Mouse (Mus musculus): ENCODE measurements at regions not wholly inside any gene's neighbourhood (a gene's known extent, or its start where the extent isn't known, plus 50 kb on each side); places are given as distances from the start of the nearest gene placed in this dataset.
A peak's percentile ranks its signal among the peaks of the same experiment; 100 is the strongest.

DNA sequence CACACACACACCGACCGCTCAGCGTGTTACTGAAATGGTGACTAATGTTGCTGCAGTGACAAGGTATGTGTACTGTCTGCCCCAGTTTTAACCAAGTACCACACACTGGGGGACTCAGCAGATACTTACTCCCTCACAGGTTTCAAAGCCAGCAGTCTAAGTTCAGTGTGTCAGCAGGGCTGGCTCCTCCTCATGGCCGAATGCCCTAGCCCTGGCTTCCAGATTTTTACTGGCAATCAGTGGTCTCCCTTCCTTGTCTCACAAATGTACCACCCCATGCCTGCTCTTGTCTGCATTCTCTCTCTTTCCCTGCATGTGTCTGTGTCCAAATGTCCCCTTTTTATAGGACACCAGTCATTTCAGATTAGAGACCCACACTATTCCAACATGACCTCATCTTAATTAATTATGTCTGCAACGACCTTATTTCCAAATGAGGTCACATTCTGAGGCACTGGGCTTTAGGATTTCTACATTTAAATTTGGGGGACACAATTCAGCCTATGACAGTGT, 114.7 kb downstream of the Uri1 start:
- no peaks in the 10 kb centered on the region for H3K27me3 ChIP-seq (ENCODE audit: control insufficient read depth, insufficient read depth, low read length)
- H3K36me3 ChIP-seq (ENCODE audit: control insufficient read depth, insufficient read depth, low read length): no peaks in the 10 kb centered on the region
- no peaks in the 10 kb centered on the region for H3K4me1 ChIP-seq (ENCODE audit: control insufficient read depth, insufficient read depth, low read length)
- H3K4me3 ChIP-seq (ENCODE audit: low read depth, low read length): no peak overlapping the region
- H3K9ac ChIP-seq (ENCODE audit: low read length): no peak overlapping the region
- ATAC-seq (ENCODE audit: insufficient read depth, low FRiP score, low TSS enrichment) (no peak), DNase-seq (ENCODE audit: low spot score) (no peak)
- H3K27ac ChIP-seq (ENCODE audit: low read depth, low read length): no peak overlapping the region
- H3K9me3 ChIP-seq (ENCODE audit: control insufficient read depth, low read length): no peaks in the 10 kb centered on the region
- 80% methylated on average over 5 of the region's 5 CpGs for WGBS
- no peak overlapping the region for H3K4me2 ChIP-seq (ENCODE audit: low read depth)

DNA sequence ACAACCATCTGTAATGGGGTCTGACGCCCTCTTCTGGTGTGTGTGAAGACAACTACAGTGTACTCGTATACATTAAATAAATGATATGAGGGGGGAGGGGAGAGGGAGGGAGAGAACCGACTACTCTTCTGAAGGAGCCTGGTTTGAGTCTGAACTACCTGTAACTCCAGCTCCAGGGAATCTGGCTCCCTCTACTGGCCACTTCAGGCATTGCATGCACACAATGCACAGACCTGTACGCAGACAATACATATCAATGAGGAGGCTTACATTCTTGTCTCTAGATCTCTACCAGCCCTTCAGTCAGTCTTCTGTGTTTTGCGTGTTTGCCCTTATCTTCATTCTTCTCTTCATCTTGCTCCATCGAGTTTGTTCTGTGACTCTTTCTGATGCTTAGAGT, 120.4 kb upstream of the Zfp536 start:
- no peak for ATAC-seq (ENCODE audit: insufficient read depth, low FRiP score, low TSS enrichment)
- H3K4me3 ChIP-seq (ENCODE audit: low read depth, low read length): no peak overlapping the region
- no peak overlapping the region for H3K4me2 ChIP-seq (ENCODE audit: low read depth)
- WGBS: 85% methylated on average over 6 of the region's 6 CpGs
- no peaks in the 10 kb centered on the region for H3K4me1 ChIP-seq (ENCODE audit: control insufficient read depth, insufficient read depth, low read length)
- no peak overlapping the region for H3K9ac ChIP-seq (ENCODE audit: low read length)
- H3K9me3 ChIP-seq (ENCODE audit: control insufficient read depth, low read length): no peaks in the 10 kb centered on the region
- no peak for DNase-seq (ENCODE audit: low spot score)
- H3K36me3 ChIP-seq (ENCODE audit: control insufficient read depth, insufficient read depth, low read length): no peaks in the 10 kb centered on the region
- H3K27me3 ChIP-seq (ENCODE audit: control insufficient read depth, insufficient read depth, low read length): no peaks in the 10 kb centered on the region
- H3K27ac ChIP-seq (ENCODE audit: low read depth, low read length): no peak overlapping the region

DNA sequence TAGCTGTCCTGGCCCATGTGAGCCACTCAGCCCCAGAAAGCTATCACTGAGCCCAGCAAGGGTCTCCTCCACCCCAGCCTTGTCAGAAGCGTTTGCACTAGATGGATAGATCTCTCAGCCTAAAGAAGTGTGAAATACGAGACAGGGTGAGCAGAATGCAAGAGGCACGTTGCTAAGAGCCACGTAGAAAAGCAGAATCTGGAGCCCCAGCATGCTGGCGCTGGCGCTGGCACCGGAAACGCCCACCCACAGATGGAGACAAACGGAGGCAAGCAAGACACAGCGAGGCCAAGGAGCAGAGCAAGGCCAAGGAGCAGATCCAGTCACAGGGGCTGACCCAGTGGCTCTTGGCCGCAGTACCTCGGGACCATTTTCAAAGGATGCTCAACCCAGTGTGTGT, 100.9 kb upstream of the Zfp536 start:
- Histone ChIP-seq H3K4me2 (ENCODE audit: low read depth) (no peak overlapping the region), H3K4me3 (ENCODE audit: low read depth, low read length) (no peak overlapping the region), H3K36me3 (ENCODE audit: control insufficient read depth, insufficient read depth, low read length) (no peaks in the 10 kb centered on the region), H3K27ac (ENCODE audit: low read depth, low read length) (no peak overlapping the region), H3K9me3 (ENCODE audit: control insufficient read depth, low read length) (no peaks in the 10 kb centered on the region), H3K27me3 (ENCODE audit: control insufficient read depth, insufficient read depth, low read length) (no peaks in the 10 kb centered on the region), H3K9ac (ENCODE audit: low read length) (no peak overlapping the region), H3K4me1 (ENCODE audit: control insufficient read depth, insufficient read depth, low read length) (no peaks in the 10 kb centered on the region)
- DNase-seq (ENCODE audit: low spot score) (no peak), ATAC-seq (ENCODE audit: insufficient read depth, low FRiP score, low TSS enrichment) (no peak)
- WGBS: 75% methylated on average over 12 of the region's 12 CpGs

DNA sequence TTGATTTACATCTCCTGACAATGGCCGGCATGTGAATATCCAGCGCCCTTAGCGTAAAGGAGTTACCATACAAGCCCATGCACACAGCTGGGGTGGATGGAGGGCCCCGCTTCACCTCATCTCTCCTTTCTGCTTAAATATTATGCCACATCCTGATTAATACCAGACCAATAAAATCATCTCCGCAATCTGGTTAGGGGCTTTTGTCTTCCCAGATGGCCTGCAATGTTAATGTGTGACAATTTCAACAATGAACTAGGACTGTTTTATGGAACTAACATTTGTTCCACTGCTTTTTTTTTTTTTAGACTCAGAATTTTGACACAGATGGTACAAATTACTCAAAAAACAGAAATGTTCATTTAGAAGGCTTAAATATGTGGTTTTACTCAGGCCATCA, 97.5 kb upstream of the Zfp536 start:
- WGBS: 71% methylated on average over 5 of the region's 5 CpGs
- DNase-seq (ENCODE audit: low spot score) (no peak), ATAC-seq (ENCODE audit: insufficient read depth, low FRiP score, low TSS enrichment) (no peak)
- Histone ChIP-seq H3K9me3 (ENCODE audit: control insufficient read depth, low read length) (no peaks in the 10 kb centered on the region), H3K27me3 (ENCODE audit: control insufficient read depth, insufficient read depth, low read length) (no peaks in the 10 kb centered on the region), H3K9ac (ENCODE audit: low read length) (no peak overlapping the region), H3K4me2 (ENCODE audit: low read depth) (no peak overlapping the region), H3K4me3 (ENCODE audit: low read depth, low read length) (no peak overlapping the region), H3K27ac (ENCODE audit: low read depth, low read length) (no peak overlapping the region), H3K4me1 (ENCODE audit: control insufficient read depth, insufficient read depth, low read length) (no peaks in the 10 kb centered on the region), H3K36me3 (ENCODE audit: control insufficient read depth, insufficient read depth, low read length) (no peaks in the 10 kb centered on the region)

DNA sequence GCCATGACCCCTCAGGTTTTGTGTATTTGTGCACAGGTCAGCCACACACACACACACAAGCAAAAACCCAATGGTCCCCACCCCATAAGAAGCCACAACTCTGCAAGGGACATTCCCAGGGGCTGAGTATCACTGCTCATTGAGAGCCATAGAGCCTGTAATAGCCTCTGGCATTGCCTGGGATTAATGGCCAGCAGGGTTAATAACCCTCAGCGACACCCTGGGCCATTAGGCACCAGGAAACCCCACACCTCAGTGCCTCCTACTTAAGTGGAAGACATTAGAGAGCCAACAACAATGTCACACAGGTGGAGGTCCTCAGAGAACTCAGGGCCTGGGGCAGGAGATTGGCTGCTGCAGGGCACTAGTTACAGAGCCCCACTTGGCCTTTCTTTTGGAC, 93.0 kb upstream of the Zfp536 start:
- DNase-seq (ENCODE audit: low spot score): no peak
- no peak overlapping the region for H3K4me2 ChIP-seq (ENCODE audit: low read depth)
- ATAC-seq (ENCODE audit: insufficient read depth, low FRiP score, low TSS enrichment): no peak
- H3K27me3 ChIP-seq (ENCODE audit: control insufficient read depth, insufficient read depth, low read length): no peaks in the 10 kb centered on the region
- H3K27ac ChIP-seq (ENCODE audit: low read depth, low read length): no peak overlapping the region
- H3K36me3 ChIP-seq (ENCODE audit: control insufficient read depth, insufficient read depth, low read length): no peaks in the 10 kb centered on the region
- no peak overlapping the region for H3K4me3 ChIP-seq (ENCODE audit: low read depth, low read length)
- H3K9ac ChIP-seq (ENCODE audit: low read length): no peak overlapping the region
- no peaks in the 10 kb centered on the region for H3K9me3 ChIP-seq (ENCODE audit: control insufficient read depth, low read length)
- WGBS: 17% methylated on average over 1 of the region's 1 CpGs
- no peaks in the 10 kb centered on the region for H3K4me1 ChIP-seq (ENCODE audit: control insufficient read depth, insufficient read depth, low read length)

DNA sequence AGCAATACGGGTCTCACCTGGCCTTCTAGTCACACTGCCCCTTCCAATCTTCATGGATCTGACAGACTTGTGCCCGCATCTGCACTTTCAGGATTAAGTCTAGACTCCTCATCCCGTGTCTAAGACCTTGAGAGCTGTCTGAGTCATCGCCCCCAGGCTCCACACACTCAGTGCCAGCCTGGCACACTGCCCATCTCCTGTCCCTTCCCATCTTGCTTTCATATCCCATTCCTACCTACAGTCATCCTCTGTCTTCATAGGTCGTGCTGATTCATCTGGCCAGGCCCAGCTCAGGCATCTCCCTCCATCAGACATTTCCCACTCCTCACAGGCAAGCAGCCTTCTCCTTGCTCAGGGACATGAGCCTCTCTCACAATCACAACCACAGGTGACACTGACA, 78.0 kb upstream of the Zfp536 start:
- Histone ChIP-seq H3K4me1 (ENCODE audit: control insufficient read depth, insufficient read depth, low read length) (no peaks in the 10 kb centered on the region), H3K9ac (ENCODE audit: low read length) (no peak overlapping the region), H3K27ac (ENCODE audit: low read depth, low read length) (no peak overlapping the region), H3K27me3 (ENCODE audit: control insufficient read depth, insufficient read depth, low read length) (no peaks in the 10 kb centered on the region), H3K4me2 (ENCODE audit: low read depth) (no peak overlapping the region), H3K9me3 (ENCODE audit: control insufficient read depth, low read length) (no peaks in the 10 kb centered on the region), H3K4me3 (ENCODE audit: low read depth, low read length) (no peak overlapping the region), H3K36me3 (ENCODE audit: control insufficient read depth, insufficient read depth, low read length) (no peaks in the 10 kb centered on the region)
- DNase-seq (ENCODE audit: low spot score) (no peak), ATAC-seq (ENCODE audit: insufficient read depth, low FRiP score, low TSS enrichment) (no peak)
- WGBS: 84% methylated on average over 5 of the region's 5 CpGs

DNA sequence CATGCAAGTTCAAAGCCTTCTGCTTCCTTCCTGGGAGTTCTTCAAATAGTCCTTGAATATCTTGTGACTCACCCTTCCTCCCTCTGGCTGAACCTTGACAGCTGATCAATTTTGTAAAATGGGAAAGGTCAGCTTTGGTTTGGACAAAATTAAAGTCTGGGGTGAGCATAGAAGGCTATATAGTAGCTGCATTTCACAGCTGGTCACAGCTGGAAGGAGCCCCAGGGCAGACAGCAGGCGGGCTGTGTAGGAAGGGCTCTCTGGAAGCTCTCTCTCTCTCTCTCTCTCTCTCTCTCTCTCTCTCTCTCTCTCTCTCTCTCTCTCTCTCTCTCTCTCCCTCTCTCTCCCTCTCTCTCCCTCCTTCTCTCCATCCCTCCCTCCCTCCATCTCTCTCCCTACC, 71.8 kb upstream of the Zfp536 start:
- ATAC-seq (ENCODE audit: insufficient read depth, low FRiP score, low TSS enrichment) (no peak), DNase-seq (ENCODE audit: low spot score) (no peak)
- Histone ChIP-seq H3K4me3 (ENCODE audit: low read depth, low read length) (no peak overlapping the region), H3K36me3 (ENCODE audit: control insufficient read depth, insufficient read depth, low read length) (no peaks in the 10 kb centered on the region), H3K4me2 (ENCODE audit: low read depth) (no peak overlapping the region), H3K27ac (ENCODE audit: low read depth, low read length) (no peak overlapping the region), H3K9me3 (ENCODE audit: control insufficient read depth, low read length) (no peaks in the 10 kb centered on the region), H3K9ac (ENCODE audit: low read length) (no peak overlapping the region), H3K27me3 (ENCODE audit: control insufficient read depth, insufficient read depth, low read length) (no peaks in the 10 kb centered on the region), H3K4me1 (ENCODE audit: control insufficient read depth, insufficient read depth, low read length) (peaks cover 7% of the 10 kb centered on the region)
- 45% methylated on average over 1 of the region's 1 CpGs for WGBS

DNA sequence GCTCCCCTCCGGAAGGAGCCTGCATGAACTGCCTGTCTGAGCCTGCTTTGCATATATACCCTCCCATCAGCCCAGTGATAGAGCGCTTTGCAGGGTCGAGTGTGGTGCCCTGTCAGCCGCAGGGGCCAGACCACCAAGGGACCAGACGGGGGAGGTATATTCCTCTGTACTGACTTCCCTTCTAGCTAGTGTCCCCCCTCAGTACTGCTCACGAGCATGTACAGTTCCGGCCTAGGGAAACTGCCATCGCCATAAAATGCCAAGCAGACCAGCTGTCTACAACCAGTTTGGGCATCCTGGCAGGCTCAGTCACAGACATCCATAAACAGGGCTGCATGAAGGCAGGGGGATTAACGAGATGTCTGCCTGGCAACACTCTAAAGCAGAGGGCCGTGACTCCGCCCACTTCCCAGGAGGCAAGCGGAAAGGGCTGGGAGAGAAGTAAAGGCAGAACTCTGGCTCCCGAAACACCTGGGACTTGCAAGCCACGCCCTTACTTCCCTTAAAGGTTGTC, 68.6 kb upstream of the Zfp536 start:
- H3K9me3 ChIP-seq (ENCODE audit: control insufficient read depth, low read length): no peaks in the 10 kb centered on the region
- H3K4me2 ChIP-seq (ENCODE audit: low read depth): peak overlapping the region; percentile 52
- no peaks in the 10 kb centered on the region for H3K36me3 ChIP-seq (ENCODE audit: control insufficient read depth, insufficient read depth, low read length)
- DNase-seq (ENCODE audit: low spot score) (peak; percentile 67), ATAC-seq (ENCODE audit: insufficient read depth, low FRiP score, low TSS enrichment) (peak; percentile 73; the same call in 1 of the 2 replicates)
- H3K4me1 ChIP-seq (ENCODE audit: control insufficient read depth, insufficient read depth, low read length): peaks cover 7% of the 10 kb centered on the region
- H3K4me3 ChIP-seq (ENCODE audit: low read depth, low read length): peak overlapping the region; percentile 10; the same call in 1 of the 2 replicates
- no peaks in the 10 kb centered on the region for H3K27me3 ChIP-seq (ENCODE audit: control insufficient read depth, insufficient read depth, low read length)
- peak overlapping the region; percentile 27 for H3K9ac ChIP-seq (ENCODE audit: low read length)
- H3K27ac ChIP-seq (ENCODE audit: low read depth, low read length): no peak overlapping the region
- 2% methylated on average over 14 of the region's 14 CpGs for WGBS

DNA sequence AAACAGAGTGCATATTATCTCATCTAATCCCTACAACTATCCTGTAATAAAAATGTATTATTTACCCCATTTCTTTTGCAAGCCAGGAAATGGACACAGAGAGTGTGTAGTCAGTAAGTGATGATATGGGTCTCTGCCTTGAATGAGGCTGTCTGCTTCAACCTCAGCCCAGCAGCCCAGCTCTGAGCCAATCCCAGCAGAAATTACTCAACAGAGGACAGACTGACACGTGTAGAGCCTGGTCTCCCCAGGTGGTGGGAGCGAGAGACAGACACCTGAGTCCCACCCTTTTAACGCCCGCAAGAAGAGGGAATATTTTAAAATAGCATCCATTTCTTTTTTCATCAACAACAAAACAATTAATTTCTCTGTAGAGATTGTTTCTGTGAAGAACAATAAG, 68.1 kb upstream of the Zfp536 start:
- DNase-seq (ENCODE audit: low spot score): no peak
- Histone ChIP-seq H3K4me1 (ENCODE audit: control insufficient read depth, insufficient read depth, low read length) (peaks cover 7% of the 10 kb centered on the region), H3K9me3 (ENCODE audit: control insufficient read depth, low read length) (no peaks in the 10 kb centered on the region), H3K27ac (ENCODE audit: low read depth, low read length) (no peak overlapping the region), H3K36me3 (ENCODE audit: control insufficient read depth, insufficient read depth, low read length) (no peaks in the 10 kb centered on the region), H3K9ac (ENCODE audit: low read length) (no peak overlapping the region), H3K4me2 (ENCODE audit: low read depth) (peak overlapping the region; percentile 52), H3K4me3 (ENCODE audit: low read depth, low read length) (no peak overlapping the region), H3K27me3 (ENCODE audit: control insufficient read depth, insufficient read depth, low read length) (no peaks in the 10 kb centered on the region)
- no peak for ATAC-seq (ENCODE audit: insufficient read depth, low FRiP score, low TSS enrichment)
- 19% methylated on average over 4 of the region's 4 CpGs for WGBS

All from neural tube, embryonic 11.5 days (tissue).